Mouse (Mus musculus): ENCODE measurements around the gene Cox5b. TPM values are rescaled to one million over a fixed set of nuclear protein-coding genes. Genes with fewer than 3 reads are reported as not detected.

Gene Cox5b
- polyA plus RNA-seq (2015; fragmentation: Nextera tagmentation; extraction: Ambion mirVana) = 832 and 903 TPM in 2 replicates

- ATAC-seq = peak; percentile 97
- H3K27me3 ChIP-seq (replicated peaks) = no peaks in the 10 kb centered on the region
- H3K4me1 ChIP-seq (replicated peaks) = peaks cover 4% of the 10 kb centered on the region; the same call in 1 of the 2 replicates
- no peak within 1 kb of the TSS for H3K27ac ChIP-seq
- peak within 1 kb of the TSS; percentile 74 for H3K4me2 ChIP-seq (replicated peaks)
- peak within 1 kb of the TSS; percentile 48 for H3K4me3 ChIP-seq (replicated peaks)
- peak within 1 kb of the TSS; percentile 59 for H3K9ac ChIP-seq
- H3K36me3 ChIP-seq = peaks cover 10% of the 10 kb centered on the region
- H3K9me3 ChIP-seq = no peaks in the 10 kb centered on the region
- WGBS = under 1% methylated on average over 68 of the region's 68 CpGs
Observed at GRCm38 (mm10) chr1:36691271-36692155, at the start of gene Cox5b. Cox5b (plus strand) TSS chr1:36691449.

GRCm38 (mm10) chr1:36643957-36644614, 47.2 kb upstream of the Cox5b start:
- Histone ChIP-seq H3K9ac (no peak overlapping the region), H3K4me3 (replicated peaks) (no peak overlapping the region), H3K4me1 (replicated peaks) (0 out of 2 replicates have a peak, but pooled peaks cover 3% of the 10 kb centered on the region), H3K27ac (no peak overlapping the region), H3K9me3 (no peaks in the 10 kb centered on the region), H3K27me3 (replicated peaks) (no peaks in the 10 kb centered on the region), H3K4me2 (replicated peaks) (no peak overlapping the region), H3K36me3 (no peaks in the 10 kb centered on the region)
- ATAC-seq = no peak
- 81% methylated on average over 7 of the region's 7 CpGs for WGBS

- WGBS = 78% methylated on average over 9 of the region's 9 CpGs
- no peak overlapping the region for H3K4me3 ChIP-seq (replicated peaks)
- H3K27me3 ChIP-seq (replicated peaks) = no peaks in the 10 kb centered on the region
- no peak for ATAC-seq
- H3K9me3 ChIP-seq = no peaks in the 10 kb centered on the region
- H3K27ac ChIP-seq = no peak overlapping the region
- 0 out of 2 replicates have a peak, but pooled peaks cover 3% of the 10 kb centered on the region for H3K4me1 ChIP-seq (replicated peaks)
- no peak overlapping the region for H3K9ac ChIP-seq
- no peak overlapping the region for H3K4me2 ChIP-seq (replicated peaks)
- H3K36me3 ChIP-seq = no peaks in the 10 kb centered on the region
Observed at GRCm38 (mm10) chr1:36644615-36645007, 46.6 kb upstream of the Cox5b start.

GRCm38 (mm10) chr1:36646285-36646684, 45.0 kb upstream of the Cox5b start:
- 0 out of 2 replicates have a peak, but pooled peaks cover 3% of the 10 kb centered on the region for H3K4me1 ChIP-seq (replicated peaks)

GRCm38 (mm10) chr1:36647631-36648030, 43.6 kb upstream of the Cox5b start:
- Histone ChIP-seq H3K36me3 (no peaks in the 10 kb centered on the region), H3K9ac (no peak overlapping the region), H3K9me3 (no peaks in the 10 kb centered on the region), H3K4me3 (replicated peaks) (no peak overlapping the region), H3K27ac (0 out of 2 replicates have a peak overlapping the region, but pooled peaks have one; percentile 9), H3K4me2 (replicated peaks) (no peak overlapping the region), H3K4me1 (replicated peaks) (0 out of 2 replicates have a peak, but pooled peaks cover 3% of the 10 kb centered on the region), H3K27me3 (replicated peaks) (no peaks in the 10 kb centered on the region)
- WGBS = 38% methylated on average over 5 of the region's 5 CpGs
- peak; percentile 95 for ATAC-seq

More at GRCm38 (mm10) chr1:36646285-36646684, 45.0 kb upstream of the Cox5b start:
- no peaks in the 10 kb centered on the region for H3K9me3 ChIP-seq
- H3K27me3 ChIP-seq (replicated peaks) = no peaks in the 10 kb centered on the region
- WGBS = 69% methylated on average over 3 of the region's 3 CpGs
- H3K36me3 ChIP-seq = no peaks in the 10 kb centered on the region
- no peak for ATAC-seq
- no peak overlapping the region for H3K4me2 ChIP-seq (replicated peaks)
- H3K4me3 ChIP-seq (replicated peaks) = no peak overlapping the region
- no peak overlapping the region for H3K27ac ChIP-seq
- H3K9ac ChIP-seq = no peak overlapping the region

- Histone ChIP-seq H3K9ac (no peak overlapping the region), H3K27me3 (replicated peaks) (no peaks in the 10 kb centered on the region), H3K9me3 (no peaks in the 10 kb centered on the region), H3K4me1 (replicated peaks) (0 out of 2 replicates have a peak, but pooled peaks cover 3% of the 10 kb centered on the region), H3K4me2 (replicated peaks) (no peak overlapping the region), H3K36me3 (no peaks in the 10 kb centered on the region), H3K4me3 (replicated peaks) (no peak overlapping the region), H3K27ac (no peak overlapping the region)
- 83% methylated on average over 5 of the region's 5 CpGs for WGBS
- no peak for ATAC-seq
Observed at GRCm38 (mm10) chr1:36655039-36655438, 36.2 kb upstream of the Cox5b start.

GRCm38 (mm10) chr1:36656233-36656632, 35.0 kb upstream of the Cox5b start:
- Histone ChIP-seq H3K4me3 (replicated peaks) (no peak overlapping the region), H3K4me1 (replicated peaks) (0 out of 2 replicates have a peak, but pooled peaks cover 3% of the 10 kb centered on the region), H3K36me3 (no peaks in the 10 kb centered on the region), H3K27me3 (replicated peaks) (no peaks in the 10 kb centered on the region), H3K27ac (no peak overlapping the region), H3K4me2 (replicated peaks) (no peak overlapping the region), H3K9me3 (no peaks in the 10 kb centered on the region), H3K9ac (no peak overlapping the region)
- 87% methylated on average over 3 of the region's 3 CpGs for WGBS
- ATAC-seq = no peak

GRCm38 (mm10) chr1:36657658-36658415, 33.4 kb upstream of the Cox5b start:
- H3K9me3 ChIP-seq = no peaks in the 10 kb centered on the region
- H3K4me1 ChIP-seq (replicated peaks) = 0 out of 2 replicates have a peak, but pooled peaks cover 3% of the 10 kb centered on the region
- no peaks in the 10 kb centered on the region for H3K36me3 ChIP-seq
- H3K4me3 ChIP-seq (replicated peaks) = no peak overlapping the region
- 74% methylated on average over 4 of the region's 4 CpGs for WGBS
- no peak overlapping the region for H3K9ac ChIP-seq
- no peak; the same call in 1 of the 2 replicates for ATAC-seq
- H3K4me2 ChIP-seq (replicated peaks) = no peak overlapping the region
- H3K27ac ChIP-seq = no peak overlapping the region
- H3K27me3 ChIP-seq (replicated peaks) = no peaks in the 10 kb centered on the region

GRCm38 (mm10) chr1:36658621-36659399, 32.4 kb upstream of the Cox5b start:
- WGBS = 76% methylated on average over 7 of the region's 7 CpGs
- Histone ChIP-seq H3K27ac (no peak overlapping the region), H3K9me3 (no peaks in the 10 kb centered on the region), H3K9ac (no peak overlapping the region; the same call in 1 of the 2 replicates), H3K4me2 (replicated peaks) (no peak overlapping the region), H3K4me1 (replicated peaks) (0 out of 2 replicates have a peak, but pooled peaks cover 3% of the 10 kb centered on the region), H3K27me3 (replicated peaks) (no peaks in the 10 kb centered on the region), H3K36me3 (no peaks in the 10 kb centered on the region), H3K4me3 (replicated peaks) (no peak overlapping the region)
- peak; percentile 41; the same call in 1 of the 2 replicates for ATAC-seq

GRCm38 (mm10) chr1:36664457-36664856, 26.8 kb upstream of the Cox5b start:
- peak; percentile 63 for ATAC-seq
- Histone ChIP-seq H3K9ac (no peak overlapping the region), H3K27ac (no peak overlapping the region)

GRCm38 (mm10) chr1:36665165-36665723, 26.0 kb upstream of the Cox5b start:
- Histone ChIP-seq H3K27me3 (replicated peaks) (no peaks in the 10 kb centered on the region), H3K9ac (no peak overlapping the region), H3K9me3 (no peaks in the 10 kb centered on the region), H3K27ac (no peak overlapping the region), H3K4me1 (replicated peaks) (0 out of 2 replicates have a peak, but pooled peaks cover 3% of the 10 kb centered on the region), H3K4me2 (replicated peaks) (no peak overlapping the region), H3K4me3 (replicated peaks) (no peak overlapping the region), H3K36me3 (no peaks in the 10 kb centered on the region)
- no peak for ATAC-seq
- 70% methylated on average over 11 of the region's 11 CpGs for WGBS

More at GRCm38 (mm10) chr1:36664457-36664856, 26.8 kb upstream of the Cox5b start:
- Histone ChIP-seq H3K4me2 (replicated peaks) (no peak overlapping the region), H3K9me3 (no peaks in the 10 kb centered on the region), H3K4me1 (replicated peaks) (0 out of 2 replicates have a peak, but pooled peaks cover 3% of the 10 kb centered on the region), H3K27me3 (replicated peaks) (no peaks in the 10 kb centered on the region), H3K36me3 (no peaks in the 10 kb centered on the region), H3K4me3 (replicated peaks) (no peak overlapping the region)
- 48% methylated on average over 4 of the region's 4 CpGs for WGBS
